Mouse (Mus musculus): ENCODE results near the gene Tmem161a.

GRCm38 (mm10) chr8:70147678-70148607 is 24.2 kb upstream of the Tmem161a start:
- TF ChIP-seq GATA1 (IDR thresholded peaks at IDR 0.05; ENCODE audit: borderline replicate concordance, low read length) (no peak), FLI1 (IDR thresholded peaks at IDR 0.05; ENCODE audit: low read length) (no peak)

Measured in megakaryocyte, embryonic 14.5 days (primary cell).